Mouse (Mus musculus) myocyte (in vitro differentiated cells): ENCODE measurements around the gene Pom121l2.

Experiments
- MAX ChIP-seq: IDR thresholded peaks from one replicate; pipeline ENCODE4 v1.6.1; 2011; ENCODE audit warnings: low read depth, mild to moderate bottlenecking, control low read depth
- MYOD1 ChIP-seq, 3 experiments: IDR thresholded peaks; one replicate each; pipeline ENCODE4 v1.6.1; 2011; ENCODE audit warnings: control low read depth in 2 of 3, low read depth in 2 of 3, mild to moderate bottlenecking in 2 of 3, moderate library complexity in 1 of 3; ENCODE audit not compliant: insufficient read length in 2 of 3, control insufficient read depth in 1 of 3
- MYOG ChIP-seq, 3 experiments: IDR thresholded peaks; one replicate each; pipeline ENCODE4 v1.6.1; 2011; ENCODE audit warnings: control low read depth in 2 of 3, low read depth in 2 of 3, mild to moderate bottlenecking in 2 of 3; ENCODE audit not compliant: insufficient read length in 2 of 3, control insufficient read depth in 1 of 3, insufficient read depth in 1 of 3
- POLR2A ChIP-seq: IDR thresholded peaks from one replicate; pipeline ENCODE4 v1.6.1; 2011; ENCODE audit warnings: low read depth, mild to moderate bottlenecking, control low read depth, moderate library complexity; ENCODE audit not compliant: insufficient read length
- TCF12 ChIP-seq: IDR thresholded peaks from one replicate; pipeline ENCODE4 v1.6.1; 2011; ENCODE audit warnings: mild to moderate bottlenecking, control low read depth; ENCODE audit not compliant: poor library complexity, insufficient read depth, severe bottlenecking
- TCF3 ChIP-seq: IDR thresholded peaks from one replicate; pipeline ENCODE4 v1.6.1; 2011; ENCODE audit warnings: low read depth, control low read depth; ENCODE audit not compliant: insufficient read length

DNA sequence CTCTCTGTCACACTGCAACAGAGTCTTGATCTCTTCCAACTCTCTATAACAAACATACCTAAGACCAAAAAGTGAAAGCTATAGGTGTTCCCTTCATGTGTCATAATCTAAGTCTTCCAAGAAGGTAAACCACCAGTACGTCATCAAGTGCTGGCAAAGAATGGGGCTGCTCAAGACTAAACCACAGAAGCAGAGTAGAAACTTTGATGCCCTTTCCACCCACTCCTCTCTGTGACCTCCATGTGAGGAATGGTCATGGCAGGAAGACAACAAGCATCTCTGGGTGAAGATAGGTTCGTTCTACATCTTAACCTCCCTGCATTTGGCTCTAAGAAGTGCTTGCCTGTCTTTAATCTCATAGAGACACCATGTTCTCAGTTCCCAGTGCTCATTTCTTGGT, 3.5 kb downstream of the Pom121l2 start:
- TF ChIP-seq POLR2A (no peak), MYOD1 (IDR thresholded peaks at IDR 0.05; ENCODE audit: control insufficient read depth in 1 of 3, insufficient read length in 2 of 3, low read depth in 2 of 3) (no peak), MYOG (IDR thresholded peaks at IDR 0.05; ENCODE audit: control insufficient read depth in 1 of 3, insufficient read depth in 1 of 3, insufficient read length in 2 of 3, low read depth in 2 of 3) (no peak), TCF3 (no peak), TCF12 (no peak), MAX (no peak)
